ENCODE assay signal across 10 mouse cellular contexts in genomic region chr3:107595938-107596461, GRCm38 (mm10). TPM values are rescaled to one million over a fixed set of nuclear protein-coding genes. Genes with fewer than 3 reads are reported as not detected.
DNase-seq lines count a peak whose midpoint lies in the region; ATAC-seq and TF ChIP-seq lines count a peak whose summit lies in the region.
"Had no signal": no experiment of that assay in that cellular context is flagged by ENCODE, and none has a peak within 500 bp of the region (broad histone marks: within the 10 kb centered on the region; RNA-seq: fewer than 3 reads in every experiment).

No protein-coding gene starts in this region.

- peak overlapping the region; percentile 35; the same call in 1 of the 2 replicates for H3K4me3 ChIP-seq in kidney, postnatal 0 days (replicated peaks; ENCODE audit: low read depth, low read length)
- H3K4me3 ChIP-seq in kidney, adult 2 months (ENCODE audit: insufficient read depth, low read depth, low read length) = no peak overlapping the region
- peak overlapping the region; percentile 52 for H3K4me3 ChIP-seq in embryonic facial prominence, embryonic 14.5 days (ENCODE audit: low read depth, low read length)
- H3K4me3 ChIP-seq in intestine, embryonic 15.5 days (replicated peaks) = peak overlapping the region; percentile 31; the same call in 1 of the 2 replicates
- H3K4me3 ChIP-seq in neural tube, embryonic 11.5 days (ENCODE audit: low read depth, low read length) = peak overlapping the region; percentile 28; the same call in 1 of the 2 replicates

- no peak overlapping the region for H3K27ac ChIP-seq in kidney, postnatal 0 days
- no peak overlapping the region for H3K27ac ChIP-seq in kidney, adult 2 months (ENCODE audit: insufficient read depth, low read depth, low read length)
- peak overlapping the region; percentile 71; the same call in 1 of the 2 replicates for H3K27ac ChIP-seq in embryonic facial prominence, embryonic 14.5 days (replicated peaks; ENCODE audit: low read depth, low read length)
- no peak overlapping the region for H3K27ac ChIP-seq in intestine, embryonic 15.5 days
- no peak overlapping the region for H3K27ac ChIP-seq in neural tube, embryonic 11.5 days (ENCODE audit: low read depth, low read length)

- no peaks in the 10 kb centered on the region for H3K36me3 ChIP-seq in kidney, postnatal 0 days (ENCODE audit: insufficient read depth, low read length)
- no peaks in the 10 kb centered on the region for H3K36me3 ChIP-seq in kidney, adult 2 months (ENCODE audit: control insufficient read depth, insufficient read depth, low read length)
- H3K36me3 ChIP-seq in embryonic facial prominence, embryonic 14.5 days (ENCODE audit: control insufficient read depth, insufficient read depth, low read length) = no peaks in the 10 kb centered on the region
- H3K36me3 ChIP-seq in intestine, embryonic 15.5 days = no peaks in the 10 kb centered on the region
- H3K36me3 ChIP-seq in neural tube, embryonic 11.5 days (ENCODE audit: control insufficient read depth, insufficient read depth, low read length) = no peaks in the 10 kb centered on the region

- TF ChIP-seq POLR2A in kidney, adult 2 months (IDR thresholded peaks at IDR 0.05; ENCODE audit: low read depth, low read length) = no peak

- H3K4me2 ChIP-seq in kidney, postnatal 0 days (ENCODE audit: low read length) = peak overlapping the region; percentile 57; the same call in 1 of the 2 replicates
- peak overlapping the region; percentile 65 for H3K4me2 ChIP-seq in embryonic facial prominence, embryonic 14.5 days (ENCODE audit: low read depth, low read length)
- H3K4me2 ChIP-seq in intestine, embryonic 15.5 days (replicated peaks) = peak overlapping the region; percentile 64; the same call in 1 of the 2 replicates
- H3K4me2 ChIP-seq in neural tube, embryonic 11.5 days (ENCODE audit: low read depth) = peak overlapping the region; percentile 54; the same call in 1 of the 2 replicates

- no peak overlapping the region for H3K9ac ChIP-seq in kidney, postnatal 0 days (ENCODE audit: low read depth, low read length)
- H3K9ac ChIP-seq in embryonic facial prominence, embryonic 14.5 days (ENCODE audit: low read depth, low read length) = peak overlapping the region; percentile 68
- no peak overlapping the region for H3K9ac ChIP-seq in intestine, embryonic 15.5 days
- no peak overlapping the region for H3K9ac ChIP-seq in neural tube, embryonic 11.5 days (ENCODE audit: low read length)

- TF ChIP-seq CTCF in kidney, postnatal 0 days (IDR thresholded peaks at IDR 0.05; ENCODE audit: low read depth) = no peak
- TF ChIP-seq CTCF in kidney, adult 2 months (conservative IDR thresholded peaks at IDR 0.05; ENCODE audit: insufficient read depth, insufficient read length, low read depth, low read length) = no peak

- H3K27me3 ChIP-seq in kidney, postnatal 0 days (ENCODE audit: insufficient read depth, low read length) = peaks cover 70% of the 10 kb centered on the region
- H3K27me3 ChIP-seq in kidney, adult 2 months (replicated peaks; ENCODE audit: control insufficient read depth, insufficient read depth, low read length) = peaks cover 5% of the 10 kb centered on the region
- peaks cover 74% of the 10 kb centered on the region for H3K27me3 ChIP-seq in embryonic facial prominence, embryonic 14.5 days (replicated peaks; ENCODE audit: control insufficient read depth, insufficient read depth, low read length)
- H3K27me3 ChIP-seq in intestine, embryonic 15.5 days (replicated peaks) = peaks cover 88% of the 10 kb centered on the region
- peaks cover 76% of the 10 kb centered on the region for H3K27me3 ChIP-seq in neural tube, embryonic 11.5 days (ENCODE audit: control insufficient read depth, insufficient read depth, low read length)
- H3K27me3 ChIP-seq: Patski had no signal

- no peak for DNase-seq in kidney, postnatal 0 days (ENCODE audit: low spot score)
- no peak for DNase-seq in kidney, adult 2 months
- DNase-seq in embryonic facial prominence, embryonic 14.5 days (ENCODE audit: low spot score) = no peak
- DNase-seq in neural tube, embryonic 11.5 days (ENCODE audit: low spot score) = no peak
- DNase-seq in frontal cortex, postnatal 25 days (ENCODE audit: low spot score in 2 of 2) = no peak
- DNase-seq in cerebellum, postnatal 4 days (ENCODE audit: low spot score in 2 of 2) = no peak
- DNase-seq in testis, postnatal 10 days (ENCODE audit: low spot score) = no peak

- WGBS in kidney, postnatal 0 days = 3% methylated on average over 34 of the region's 34 CpGs
- WGBS in kidney, adult 2 months = 4% methylated on average over 34 of the region's 34 CpGs
- WGBS in embryonic facial prominence, embryonic 14.5 days = 2% methylated on average over 34 of the region's 34 CpGs
- WGBS in intestine, embryonic 15.5 days = 2% methylated on average over 34 of the region's 34 CpGs
- under 1% methylated on average over 34 of the region's 34 CpGs for WGBS in neural tube, embryonic 11.5 days

- H3K9me3 ChIP-seq in kidney, postnatal 0 days (replicated peaks; ENCODE audit: low read length) = no peaks in the 10 kb centered on the region
- no peaks in the 10 kb centered on the region for H3K9me3 ChIP-seq in embryonic facial prominence, embryonic 14.5 days (ENCODE audit: control insufficient read depth, low read length)
- H3K9me3 ChIP-seq in intestine, embryonic 15.5 days = no peaks in the 10 kb centered on the region
- H3K9me3 ChIP-seq in neural tube, embryonic 11.5 days (ENCODE audit: control insufficient read depth, low read length) = no peaks in the 10 kb centered on the region

- ATAC-seq in kidney, postnatal 0 days (replicated peaks; ENCODE audit: low FRiP score, low read depth) = no peak
- ATAC-seq in embryonic facial prominence, embryonic 14.5 days (ENCODE audit: low read depth) = no peak
- peak; percentile 29; the same call in 1 of the 2 replicates for ATAC-seq in intestine, embryonic 15.5 days
- no peak for ATAC-seq in neural tube, embryonic 11.5 days (ENCODE audit: insufficient read depth, low FRiP score, low TSS enrichment)
- ATAC-seq: Patski had no signal

- H3K4me1 ChIP-seq in kidney, postnatal 0 days (replicated peaks; ENCODE audit: insufficient read depth, low read length) = peaks cover 4% of the 10 kb centered on the region
- no peaks in the 10 kb centered on the region for H3K4me1 ChIP-seq in kidney, adult 2 months (ENCODE audit: control insufficient read depth, insufficient read depth, low read length)
- peaks cover 12% of the 10 kb centered on the region for H3K4me1 ChIP-seq in embryonic facial prominence, embryonic 14.5 days (ENCODE audit: control insufficient read depth, insufficient read depth, low read length)
- H3K4me1 ChIP-seq in intestine, embryonic 15.5 days (replicated peaks) = peaks cover 20% of the 10 kb centered on the region
- peaks cover 10% of the 10 kb centered on the region for H3K4me1 ChIP-seq in neural tube, embryonic 11.5 days (ENCODE audit: control insufficient read depth, insufficient read depth, low read length)

RNA-seq across cellular contexts. Expression of gene Alx3, which starts 1.2 kb away (rescaled TPM):
- 0.09 TPM in 2 replicates for polyA plus RNA-seq in kidney, postnatal 0 days (2015; fragmentation: Nextera tagmentation; extraction: Ambion mirVana)
- not detected in 2 replicates for polyA plus RNA-seq in kidney, adult 2 months (2012; rRNA removed)
- polyA plus RNA-seq in embryonic facial prominence, embryonic 14.5 days (2014; fragmentation: Nextera tagmentation; extraction: Ambion mirVana) = 9.2 and 13.5 TPM in 2 replicates
- polyA plus RNA-seq in intestine, embryonic 15.5 days (2015; fragmentation: Nextera tagmentation; extraction: Ambion mirVana) = 0.13 TPM in 1 of 2 replicates, not detected in the other
- polyA plus RNA-seq in neural tube, embryonic 11.5 days (2014; fragmentation: Nextera tagmentation; extraction: Ambion mirVana) = 0.88 and 1.5 TPM in 2 replicates

RNA-seq across cellular contexts. Expression of gene Gm10961, which starts 35.1 kb away (rescaled TPM):
- polyA plus RNA-seq in kidney, postnatal 0 days (2015; fragmentation: Nextera tagmentation; extraction: Ambion mirVana) = not detected in 2 replicates
- polyA plus RNA-seq in kidney, adult 2 months (2012; rRNA removed) = not detected in 2 replicates
- not detected in 2 replicates for polyA plus RNA-seq in embryonic facial prominence, embryonic 14.5 days (2014; fragmentation: Nextera tagmentation; extraction: Ambion mirVana)
- polyA plus RNA-seq in intestine, embryonic 15.5 days (2015; fragmentation: Nextera tagmentation; extraction: Ambion mirVana) = not detected in 2 replicates
- not detected in 2 replicates for polyA plus RNA-seq in neural tube, embryonic 11.5 days (2014; fragmentation: Nextera tagmentation; extraction: Ambion mirVana)
- polyA plus RNA-seq: cerebellum, adult 2 months; Patski had no signal

RNA-seq across cellular contexts. Expression of gene Strip1, which starts 35.5 kb away (rescaled TPM):
- polyA plus RNA-seq in kidney, postnatal 0 days (2015; fragmentation: Nextera tagmentation; extraction: Ambion mirVana) = 34.4 and 34.9 TPM in 2 replicates
- 46.0 and 54.1 TPM in 2 replicates for polyA plus RNA-seq in kidney, adult 2 months (2012; rRNA removed)
- 53.7 and 59.7 TPM in 2 replicates for polyA plus RNA-seq in embryonic facial prominence, embryonic 14.5 days (2014; fragmentation: Nextera tagmentation; extraction: Ambion mirVana)
- polyA plus RNA-seq in intestine, embryonic 15.5 days (2015; fragmentation: Nextera tagmentation; extraction: Ambion mirVana) = 37.3 and 39.0 TPM in 2 replicates
- 101 and 108 TPM in 2 replicates for polyA plus RNA-seq in neural tube, embryonic 11.5 days (2014; fragmentation: Nextera tagmentation; extraction: Ambion mirVana)

RNA-seq across cellular contexts. Expression of gene Ubl4b, which starts 41.1 kb away (rescaled TPM):
- not detected in 2 replicates for polyA plus RNA-seq in kidney, postnatal 0 days (2015; fragmentation: Nextera tagmentation; extraction: Ambion mirVana)
- 0.06 TPM in 1 of 2 replicates, not detected in the other for polyA plus RNA-seq in kidney, adult 2 months (2012; rRNA removed)
- not detected in 2 replicates for polyA plus RNA-seq in embryonic facial prominence, embryonic 14.5 days (2014; fragmentation: Nextera tagmentation; extraction: Ambion mirVana)
- polyA plus RNA-seq in intestine, embryonic 15.5 days (2015; fragmentation: Nextera tagmentation; extraction: Ambion mirVana) = not detected in 2 replicates
- polyA plus RNA-seq in neural tube, embryonic 11.5 days (2014; fragmentation: Nextera tagmentation; extraction: Ambion mirVana) = not detected in 2 replicates
- polyA plus RNA-seq: cerebellum, adult 2 months; Patski had no signal
